Mouse (Mus musculus) heart, embryonic 15.5 days (tissue): ENCODE results near the gene Jak2. TPM values are rescaled to one million over a fixed set of nuclear protein-coding genes. Genes with fewer than 3 reads are reported as not detected.
A peak's percentile ranks its signal among the peaks of the same experiment; 100 is the strongest.

Source experiments
- ATAC-seq: fragments of 200-750 bp; cut with Nextera tagmentation; replicated peaks from 2 replicates; pipeline ENCODE4 v1.8.0; 2017; ENCODE audit warnings: low read depth, moderate TSS enrichment; ENCODE audit not compliant: insufficient number of reproducible peaks, insufficient read depth, low FRiP score
- H3K27ac ChIP-seq: fragments of 300-500 bp; sonication (generic); 2 replicates; pipeline ENCODE4 v1.5.1; 2015; ENCODE audit warnings: mild to moderate bottlenecking, inconsistent platforms
- H3K27me3 ChIP-seq: fragments of 300-500 bp; sonication (generic); 2 replicates; pipeline ENCODE4 v1.6.1; 2015; ENCODE audit warnings: inconsistent platforms
- H3K36me3 ChIP-seq: fragments of 300-500 bp; sonication (generic); 2 replicates; pipeline ENCODE4 v1.6.1; 2015; ENCODE audit warnings: mild to moderate bottlenecking, inconsistent platforms
- H3K4me1 ChIP-seq: fragments of 300-500 bp; sonication (generic); replicated peaks from 2 replicates; pipeline ENCODE4 v1.6.1; 2015; ENCODE audit warnings: inconsistent platforms
- H3K4me2 ChIP-seq: fragments of 300-500 bp; sonication (generic); 2 replicates; pipeline ENCODE4 v1.6.1; 2015; ENCODE audit warnings: inconsistent platforms, mild to moderate bottlenecking, moderate library complexity
- H3K4me3 ChIP-seq: fragments of 300-500 bp; sonication (generic); 2 replicates; pipeline ENCODE4 v1.5.1; 2015; ENCODE audit warnings: mild to moderate bottlenecking, inconsistent platforms
- H3K9ac ChIP-seq: fragments of 300-500 bp; sonication (generic); 2 replicates; pipeline ENCODE4 v1.6.1; 2015; ENCODE audit warnings: mild to moderate bottlenecking, inconsistent platforms
- H3K9me3 ChIP-seq: fragments of 300-500 bp; sonication (generic); replicated peaks from 2 replicates; pipeline ENCODE4 v1.6.1; 2016; ENCODE audit warnings: inconsistent platforms
- WGBS: fragments of 180-500 bp; shearing (Covaris S2); methylation state at CpG from one replicate; pipeline ENCODE4 v1.1.7; 2015; ENCODE audit warnings: mixed read lengths; 5-methylcytosine and 5-hydroxymethylcytosine counted together
- polyA plus RNA-seq: library from polyadenylated mRNA; unstranded; fragments of >200 nt; fragmentation: Nextera tagmentation; extraction: Ambion mirVana; gene quantifications from 2 replicates; pipeline ENCODE4 v1.2.1, GENCODE M21; 2015

The Jak2 gene
- polyA plus RNA-seq, 1 experiment from 2014 or later: 5.7 TPM

DNA sequence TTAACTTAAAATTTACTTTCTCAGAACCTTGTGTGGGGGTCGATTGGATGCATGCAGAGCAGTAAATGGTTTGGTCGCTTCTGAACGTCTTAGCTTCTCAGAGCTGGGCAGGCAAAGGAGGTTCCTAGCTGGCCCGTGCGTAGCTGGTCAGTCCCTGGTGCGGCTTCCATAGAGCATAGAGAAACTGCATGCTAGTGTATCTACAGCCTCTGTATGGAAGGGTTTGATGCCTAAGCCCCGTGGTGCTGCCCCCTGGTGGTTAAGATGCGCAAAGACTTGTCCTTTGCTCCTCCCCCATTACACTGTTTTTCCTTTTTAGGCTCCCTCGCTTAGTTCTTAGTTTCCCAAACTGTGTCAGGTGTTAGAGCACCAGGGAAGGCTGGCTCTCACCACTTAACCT, 2.1 kb downstream of the Jak2 start:
- Histone ChIP-seq H3K9me3 (no peaks in the 10 kb centered on the region), H3K9ac (no peak overlapping the region; the same call in 1 of the 2 replicates), H3K4me3 (peak overlapping the region; percentile 86), H3K27me3 (no peaks in the 10 kb centered on the region), H3K4me2 (peak overlapping the region; percentile 72), H3K4me1 (peaks cover 28% of the 10 kb centered on the region), H3K36me3 (no peaks in the 10 kb centered on the region), H3K27ac (no peak overlapping the region)
- ATAC-seq: 0 out of 2 replicates have a peak, but pooled peaks have one; percentile 25
- 4% methylated on average over 9 of the region's 9 CpGs for WGBS

DNA sequence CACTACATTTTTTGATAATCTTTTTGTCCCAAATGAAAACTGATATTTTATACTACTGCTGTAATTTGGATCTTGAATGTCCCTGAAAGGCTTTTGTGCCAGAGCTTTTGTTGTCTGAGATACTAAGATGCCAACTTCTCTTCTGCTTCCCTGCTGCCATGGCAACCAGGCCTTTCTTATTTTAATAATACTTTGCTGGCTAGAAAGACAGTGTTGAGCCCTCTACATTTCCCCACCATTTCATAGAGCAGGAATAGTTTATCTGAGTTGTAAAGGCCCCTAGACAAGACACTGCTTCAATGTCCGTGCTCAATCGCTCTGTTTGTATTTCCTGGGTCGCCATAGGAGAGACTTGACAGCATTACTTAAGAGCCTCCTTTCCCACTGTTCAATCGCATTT, 3.0 kb downstream of the Jak2 start:
- Histone ChIP-seq H3K4me3 (no peak overlapping the region), H3K9me3 (no peaks in the 10 kb centered on the region), H3K4me1 (peaks cover 25% of the 10 kb centered on the region), H3K27me3 (no peaks in the 10 kb centered on the region), H3K9ac (no peak overlapping the region), H3K27ac (no peak overlapping the region), H3K4me2 (no peak overlapping the region), H3K36me3 (no peaks in the 10 kb centered on the region)
- 56% methylated on average over 4 of the region's 4 CpGs for WGBS
- no peak for ATAC-seq

DNA sequence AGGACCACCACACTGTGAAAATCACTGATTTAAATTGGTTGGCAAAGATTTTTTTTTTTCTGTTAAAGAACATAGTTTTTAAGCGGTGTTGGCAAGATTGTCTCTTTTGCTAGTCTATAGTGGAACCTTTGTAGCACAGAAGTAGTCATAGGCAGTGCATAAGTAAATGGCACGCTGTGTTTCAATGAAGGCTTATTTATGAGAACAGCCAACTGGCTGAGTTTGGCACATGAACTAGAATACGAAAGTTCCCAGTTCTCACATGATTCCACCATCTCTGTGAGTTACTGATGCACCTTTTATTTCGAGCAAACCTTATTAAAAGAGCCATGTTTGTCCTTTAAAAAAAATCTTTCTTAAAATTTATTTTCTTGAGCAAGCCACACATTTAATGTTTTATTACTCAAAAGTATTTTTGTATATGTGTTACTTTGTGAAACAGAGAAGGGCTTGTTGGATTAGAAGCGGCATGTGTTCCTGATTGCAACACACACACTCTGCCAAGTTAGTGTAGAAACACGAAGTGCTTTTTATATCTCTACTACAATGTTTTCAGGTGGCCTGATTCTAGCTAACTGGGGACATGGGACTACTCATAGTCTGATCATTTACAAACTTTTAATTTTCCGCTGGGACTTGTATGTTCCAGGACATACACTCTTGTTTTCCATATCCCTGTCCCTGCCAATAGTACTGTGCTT, 3.8 kb downstream of the Jak2 start:
- 75% methylated on average over 7 of the region's 7 CpGs for WGBS
- H3K36me3 ChIP-seq: no peaks in the 10 kb centered on the region
- peaks cover 17% of the 10 kb centered on the region for H3K4me1 ChIP-seq
- no peak overlapping the region for H3K4me3 ChIP-seq
- H3K27me3 ChIP-seq: no peaks in the 10 kb centered on the region
- no peak overlapping the region for H3K9ac ChIP-seq
- H3K27ac ChIP-seq: no peak overlapping the region
- H3K4me2 ChIP-seq: no peak overlapping the region
- H3K9me3 ChIP-seq: no peaks in the 10 kb centered on the region
- ATAC-seq: no peak

DNA sequence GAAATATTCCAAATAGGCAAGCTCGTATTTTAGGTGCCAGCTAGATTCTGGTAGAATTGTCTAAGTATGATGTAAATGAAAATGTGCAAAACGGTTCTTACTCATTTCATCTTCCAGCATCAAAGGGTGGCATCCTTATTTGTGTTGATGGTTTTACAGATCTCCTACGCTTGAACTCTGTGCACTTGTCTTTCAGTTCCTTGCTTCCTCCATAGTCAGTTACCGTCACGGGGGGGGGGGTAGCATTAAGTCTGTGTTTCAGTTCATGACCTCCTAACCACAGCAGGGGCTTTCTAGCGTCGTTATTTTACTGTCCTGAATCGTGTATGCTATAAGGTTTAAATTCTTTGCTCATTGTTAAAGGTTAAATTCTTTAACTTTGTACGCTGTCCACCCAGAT, 10.0 kb downstream of the Jak2 start:
- no peaks in the 10 kb centered on the region for H3K27me3 ChIP-seq
- H3K4me3 ChIP-seq: no peak overlapping the region
- H3K4me2 ChIP-seq: no peak overlapping the region
- no peaks in the 10 kb centered on the region for H3K36me3 ChIP-seq
- no peak for ATAC-seq
- no peak overlapping the region for H3K9ac ChIP-seq
- H3K27ac ChIP-seq: no peak overlapping the region
- WGBS: 83% methylated on average over 9 of the region's 9 CpGs
- no peaks in the 10 kb centered on the region for H3K9me3 ChIP-seq
- H3K4me1 ChIP-seq: peaks cover 10% of the 10 kb centered on the region

DNA sequence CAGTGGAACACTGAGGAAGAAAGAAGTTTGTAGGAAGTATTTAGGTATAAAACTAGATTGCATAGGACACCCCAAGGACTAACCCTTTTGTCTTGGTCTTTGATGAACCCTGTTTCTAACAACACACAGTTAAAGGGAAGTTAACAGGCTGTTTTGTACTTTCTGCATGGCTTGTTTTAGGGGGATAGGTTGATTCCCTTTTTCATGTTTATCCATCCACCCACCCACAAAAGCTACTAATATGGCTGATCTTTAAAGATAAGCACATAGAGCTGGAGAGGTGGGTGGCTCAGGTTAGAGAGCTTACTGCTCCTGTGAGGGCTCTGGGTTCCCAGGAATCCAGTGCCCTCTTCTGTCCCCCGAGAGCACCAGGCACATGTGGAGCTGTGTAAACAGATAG, 11.9 kb downstream of the Jak2 start:
- Histone ChIP-seq H3K4me1 (peaks cover 10% of the 10 kb centered on the region), H3K27ac (no peak overlapping the region), H3K9me3 (no peaks in the 10 kb centered on the region), H3K4me3 (no peak overlapping the region), H3K9ac (no peak overlapping the region), H3K36me3 (no peaks in the 10 kb centered on the region), H3K27me3 (no peaks in the 10 kb centered on the region), H3K4me2 (no peak overlapping the region)
- whole genome bisulfite sequencing: 77% methylated on average over 1 of the region's 1 CpGs
- no peak for ATAC-seq

DNA sequence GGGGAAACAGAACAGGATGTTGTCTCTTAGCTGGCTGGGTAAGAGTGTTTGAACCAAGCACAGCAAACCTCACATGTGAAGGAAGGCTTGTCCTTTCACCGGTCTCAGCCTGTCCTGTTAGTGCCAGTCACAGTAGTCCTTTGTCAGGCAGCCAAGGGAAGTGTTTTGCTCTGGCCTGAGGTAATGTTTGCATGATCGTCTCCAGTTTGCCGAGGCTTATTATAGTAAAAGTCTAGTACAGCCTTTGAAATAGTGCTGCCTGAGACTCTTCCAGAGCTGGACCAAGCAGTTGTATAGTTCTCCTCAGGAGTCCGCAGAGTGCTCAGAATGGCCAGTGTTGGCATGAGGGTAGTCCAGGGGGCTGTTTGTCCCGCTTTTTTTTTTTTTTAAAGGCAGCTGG, 13.9 kb downstream of the Jak2 start:
- WGBS: 41% methylated on average over 5 of the region's 5 CpGs
- Histone ChIP-seq H3K27ac (peak overlapping the region; percentile 73), H3K27me3 (no peaks in the 10 kb centered on the region), H3K9ac (no peak overlapping the region), H3K4me1 (peaks cover 16% of the 10 kb centered on the region), H3K4me3 (no peak overlapping the region), H3K4me2 (peak overlapping the region; percentile 40; the same call in 1 of the 2 replicates), H3K36me3 (no peaks in the 10 kb centered on the region), H3K9me3 (no peaks in the 10 kb centered on the region)
- ATAC-seq: peak; percentile 72; the same call in 1 of the 2 replicates

DNA sequence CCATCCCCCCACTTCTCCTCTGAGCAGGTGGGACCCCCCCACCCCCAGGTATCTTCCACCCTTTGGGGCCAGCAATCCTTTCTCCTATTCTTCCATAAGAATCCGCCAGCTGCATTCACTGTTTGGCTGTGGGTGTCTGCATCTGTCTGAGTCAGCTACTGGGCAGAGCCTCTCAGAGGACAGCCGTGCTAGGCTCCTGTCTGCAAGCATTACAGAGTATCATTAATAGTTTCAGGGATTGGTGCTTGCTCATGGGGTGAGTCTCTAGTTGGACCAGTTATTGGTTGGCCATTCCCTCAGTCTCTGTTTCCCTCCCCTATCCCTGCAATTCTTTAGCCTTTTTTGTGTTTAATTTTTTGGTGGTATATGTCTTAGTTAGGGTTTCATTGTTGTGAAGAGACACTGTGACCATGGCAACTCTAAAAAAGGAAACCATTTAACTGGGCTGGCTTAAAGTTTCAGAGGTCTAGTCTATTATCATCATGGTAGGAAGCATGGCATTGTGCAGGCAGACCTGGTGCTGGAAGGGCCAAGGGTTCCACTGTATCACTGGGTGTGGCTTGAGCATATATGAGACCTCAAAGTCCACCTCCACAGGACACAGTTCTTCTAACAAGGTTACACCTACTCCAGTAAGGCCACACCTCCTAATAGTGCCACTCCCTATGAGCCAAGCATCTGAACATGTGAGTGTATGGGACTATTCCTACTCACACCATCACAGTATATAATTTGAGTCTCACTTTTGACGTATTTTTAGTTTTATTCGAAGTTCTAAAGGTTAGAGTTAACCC, 15.6 kb downstream of the Jak2 start:
- Histone ChIP-seq H3K27me3 (no peaks in the 10 kb centered on the region), H3K9ac (no peak overlapping the region), H3K9me3 (no peaks in the 10 kb centered on the region), H3K4me2 (no peak overlapping the region), H3K4me1 (peaks cover 22% of the 10 kb centered on the region), H3K36me3 (no peaks in the 10 kb centered on the region), H3K4me3 (no peak overlapping the region), H3K27ac (no peak overlapping the region)
- no peak; the same call in 1 of the 2 replicates for ATAC-seq
- 87% methylated on average over 4 of the region's 4 CpGs for WGBS

DNA sequence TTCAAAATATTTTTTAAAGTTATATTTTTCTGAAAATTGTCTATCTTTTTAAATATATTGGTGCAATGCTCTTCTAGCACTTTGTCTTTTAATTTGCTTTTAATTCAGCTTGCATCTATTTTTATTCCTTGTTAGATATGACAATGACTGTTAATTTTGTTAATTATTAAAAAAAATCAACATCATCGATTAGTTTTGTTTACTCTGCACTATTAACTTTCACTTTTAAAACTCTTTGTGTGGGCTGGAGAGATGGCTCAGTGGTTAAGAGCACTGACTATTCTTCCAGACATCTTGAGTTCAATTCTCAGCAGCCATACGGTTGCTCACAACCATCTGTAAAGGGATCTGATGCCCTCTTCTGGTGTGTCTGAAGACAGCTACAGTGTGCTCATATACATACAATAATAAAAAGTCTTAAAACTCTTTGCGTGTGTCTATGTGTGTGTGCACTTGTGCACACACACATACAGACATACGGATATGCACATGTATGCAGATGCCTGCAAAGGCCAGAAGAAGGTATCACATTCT, 17.2 kb downstream of the Jak2 start:
- Histone ChIP-seq H3K9ac (no peak overlapping the region), H3K4me1 (peaks cover 22% of the 10 kb centered on the region), H3K27ac (no peak overlapping the region), H3K9me3 (no peaks in the 10 kb centered on the region), H3K4me3 (no peak overlapping the region), H3K36me3 (no peaks in the 10 kb centered on the region), H3K4me2 (no peak overlapping the region), H3K27me3 (no peaks in the 10 kb centered on the region)
- no peak for ATAC-seq
- 93% methylated on average over 4 of the region's 4 CpGs for WGBS

DNA sequence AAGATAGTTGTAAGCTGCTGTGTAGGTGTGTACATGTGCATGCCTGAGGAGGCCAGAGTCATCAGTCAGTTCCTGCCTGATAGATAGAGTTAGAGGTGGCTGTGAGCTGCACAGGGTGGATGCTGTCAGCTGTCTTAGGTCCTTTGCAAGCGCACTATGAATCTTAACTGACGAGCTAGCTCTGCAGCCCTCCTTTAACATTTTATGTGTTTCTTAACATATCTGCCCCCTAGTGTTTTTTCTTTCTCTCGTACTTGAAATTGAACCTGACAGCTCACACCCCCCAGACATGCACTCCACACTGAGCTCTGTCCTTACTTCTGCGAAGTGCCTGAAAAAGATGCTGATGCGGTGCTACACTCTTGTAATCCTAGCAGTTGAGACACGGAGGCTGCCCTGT, 18.6 kb downstream of the Jak2 start:
- Histone ChIP-seq H3K27me3 (no peaks in the 10 kb centered on the region), H3K4me1 (peaks cover 19% of the 10 kb centered on the region)

DNA sequence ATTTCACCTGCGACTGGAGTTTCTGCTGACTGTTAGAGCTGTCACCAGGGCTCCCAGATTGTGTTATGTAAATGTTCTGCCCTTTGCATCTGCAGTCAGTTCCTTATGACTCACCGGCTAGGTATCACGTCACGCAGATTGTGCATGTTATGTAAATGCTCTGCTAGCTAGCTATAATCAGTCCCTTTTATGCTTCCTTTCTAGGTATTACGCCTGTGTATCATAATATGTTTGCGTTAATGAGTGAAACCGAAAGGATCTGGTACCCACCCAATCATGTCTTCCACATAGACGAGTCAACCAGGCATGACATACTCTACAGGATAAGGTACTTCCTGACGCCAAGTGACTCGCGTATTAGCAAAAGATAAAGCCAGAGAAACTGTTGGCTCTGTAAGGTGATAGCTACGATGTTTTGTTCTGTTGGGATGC, 19.5 kb downstream of the Jak2 start:
- no peaks in the 10 kb centered on the region for H3K27me3 ChIP-seq
- no peak for ATAC-seq
- no peak overlapping the region for H3K27ac ChIP-seq
- WGBS: 34% methylated on average over 12 of the region's 12 CpGs
- H3K4me3 ChIP-seq: peak overlapping the region; percentile 28; the same call in 1 of the 2 replicates
- H3K4me2 ChIP-seq: peak overlapping the region; percentile 50
- no peaks in the 10 kb centered on the region for H3K9me3 ChIP-seq
- H3K36me3 ChIP-seq: no peaks in the 10 kb centered on the region
- no peak overlapping the region for H3K9ac ChIP-seq
- peaks cover 11% of the 10 kb centered on the region for H3K4me1 ChIP-seq

More for the DNA sequence above, 18.6 kb downstream of the Jak2 start:
- Histone ChIP-seq H3K9ac (no peak overlapping the region), H3K27ac (0 out of 2 replicates have a peak overlapping the region, but pooled peaks have one; percentile 6), H3K4me3 (no peak overlapping the region), H3K36me3 (no peaks in the 10 kb centered on the region), H3K4me2 (no peak overlapping the region), H3K9me3 (no peaks in the 10 kb centered on the region)
- no peak for ATAC-seq
- 39% methylated on average over 6 of the region's 6 CpGs for WGBS

DNA sequence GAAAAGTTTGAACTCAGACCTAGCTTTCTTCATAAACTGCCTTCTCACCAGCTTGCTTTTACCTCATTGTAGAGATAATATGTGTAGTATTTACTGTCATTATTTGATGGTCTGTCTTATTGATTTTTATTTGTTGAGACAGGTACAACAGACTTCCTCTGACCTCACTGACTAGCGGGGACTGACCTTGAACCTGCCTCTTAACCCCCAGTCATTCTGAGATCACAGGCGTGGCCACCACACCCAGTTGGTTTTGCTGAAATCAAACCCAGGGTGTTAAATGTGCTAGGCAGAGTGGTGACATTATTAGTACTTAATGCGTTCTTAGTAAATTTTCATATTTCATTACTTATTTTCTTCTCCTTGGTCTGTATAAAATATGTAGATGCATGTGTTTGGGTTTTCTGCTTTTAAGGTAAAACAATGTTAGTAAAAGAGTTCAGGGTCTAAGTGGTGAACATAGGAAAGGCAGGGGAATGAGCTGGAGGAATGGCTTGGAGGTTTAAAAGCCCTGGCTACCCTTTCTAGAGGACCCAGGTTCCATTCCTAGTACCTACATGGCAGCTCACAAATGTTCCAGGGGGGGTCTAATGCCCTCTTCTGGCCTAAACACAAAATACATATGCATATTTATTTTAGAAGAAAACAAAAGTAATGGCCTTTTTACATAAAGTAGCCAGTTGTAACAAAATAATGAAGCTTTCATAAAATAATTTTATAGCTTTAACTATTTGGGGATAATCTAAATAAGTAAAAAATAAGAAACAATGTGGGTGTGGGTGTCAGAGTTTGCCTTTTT, 20.6 kb downstream of the Jak2 start:
- Histone ChIP-seq H3K9me3 (no peaks in the 10 kb centered on the region), H3K4me2 (no peak overlapping the region), H3K9ac (no peak overlapping the region), H3K4me3 (no peak overlapping the region), H3K27me3 (no peaks in the 10 kb centered on the region), H3K4me1 (peaks cover 11% of the 10 kb centered on the region), H3K36me3 (peaks cover 7% of the 10 kb centered on the region; the same call in 1 of the 2 replicates), H3K27ac (no peak overlapping the region)
- ATAC-seq: no peak
- 90% methylated on average over 3 of the region's 3 CpGs for WGBS
